Mouse (Mus musculus): ENCODE results near the gene Fam89a.

GRCm38 (mm10) chr8:124702183-124702582 is 49.4 kb downstream of the Fam89a start:
- TF ChIP-seq CTCF (IDR thresholded peaks at IDR 0.05; ENCODE audit: low read depth), result no peak
- TF ChIP-seq EP300 (optimal IDR thresholded peaks at IDR 0.05), result no peak
